Mouse (Mus musculus) liver, embryonic 15.5 days (tissue): Measurements from ENCODE around the gene Apol10a. TPM values are rescaled to one million over a fixed set of nuclear protein-coding genes. Genes with fewer than 3 reads are reported as not detected.
"Not testable (repeated sequence)": the region's sequence is repeated elsewhere in the genome, so short reads cannot be mapped to it uniquely, and the experiment has no call there.

Experiments
- ATAC-seq: fragments of 200-750 bp; cut with Nextera tagmentation; 2 replicates; pipeline ENCODE4 v1.8.0; 2017; ENCODE audit warnings: moderate number of reproducible peaks, mild to moderate bottlenecking, moderate library complexity; ENCODE audit not compliant: insufficient read depth
- H3K27ac ChIP-seq: fragments of 300-500 bp; sonication (generic); replicated peaks from 2 replicates; pipeline ENCODE4 v1.5.1; 2015; ENCODE audit warnings: mild to moderate bottlenecking, inconsistent platforms
- H3K27me3 ChIP-seq: fragments of 300-500 bp; sonication (generic); 2 replicates; pipeline ENCODE4 v1.6.1; 2015; ENCODE audit warnings: mild to moderate bottlenecking, inconsistent platforms
- H3K36me3 ChIP-seq: fragments of 300-500 bp; sonication (generic); replicated peaks from 2 replicates; pipeline ENCODE4 v1.6.1; 2015; ENCODE audit warnings: moderate library complexity, mild to moderate bottlenecking, inconsistent platforms
- H3K4me1 ChIP-seq: fragments of 300-500 bp; sonication (generic); replicated peaks from 2 replicates; pipeline ENCODE4 v1.6.1; 2015; ENCODE audit warnings: inconsistent platforms
- H3K4me2 ChIP-seq: fragments of 300-500 bp; sonication (generic); 2 replicates; pipeline ENCODE4 v1.6.1; 2015; ENCODE audit warnings: moderate library complexity, mild to moderate bottlenecking, inconsistent platforms
- H3K4me3 ChIP-seq: fragments of 300-500 bp; sonication (generic); replicated peaks from 2 replicates; pipeline ENCODE4 v1.5.1; 2015; ENCODE audit warnings: mild to moderate bottlenecking, inconsistent platforms
- H3K9ac ChIP-seq: fragments of 300-500 bp; sonication (generic); 2 replicates; pipeline ENCODE4 v1.6.1; 2015; ENCODE audit warnings: moderate library complexity, mild to moderate bottlenecking, inconsistent platforms
- H3K9me3 ChIP-seq: fragments of 300-500 bp; sonication (generic); replicated peaks from 2 replicates; pipeline ENCODE4 v1.6.1; 2016; ENCODE audit warnings: inconsistent platforms
- WGBS: fragments of 180-500 bp; shearing (Covaris S2); methylation state at CpG from one replicate; pipeline ENCODE4 v1.1.7; 2015; ENCODE audit warnings: mixed read lengths; ENCODE audit not compliant: insufficient replicate concordance; 5-methylcytosine and 5-hydroxymethylcytosine counted together
- polyA plus RNA-seq: library from polyadenylated mRNA; unstranded; fragments of >200 nt; fragmentation: Nextera tagmentation; extraction: Ambion mirVana; gene quantifications from 2 replicates; pipeline ENCODE4 v1.2.1, GENCODE M21; 2015

Apol10a gene
- polyA plus RNA-seq, 1 experiment from 2014 or later, result not detected

- H3K9ac ChIP-seq, H3K27ac ChIP-seq, ATAC-seq, H3K4me3 ChIP-seq, H3K4me2 ChIP-seq, H3K4me1 ChIP-seq, H3K36me3 ChIP-seq, H3K27me3 ChIP-seq, H3K9me3 ChIP-seq: not testable (repeated sequence)
- WGBS, result 34% methylated on average over 4 of the region's 4 CpGs
Observed at GRCm38 (mm10) chr15:77520596-77520995, 43.7 kb downstream of the Apol10a start.

DNA sequence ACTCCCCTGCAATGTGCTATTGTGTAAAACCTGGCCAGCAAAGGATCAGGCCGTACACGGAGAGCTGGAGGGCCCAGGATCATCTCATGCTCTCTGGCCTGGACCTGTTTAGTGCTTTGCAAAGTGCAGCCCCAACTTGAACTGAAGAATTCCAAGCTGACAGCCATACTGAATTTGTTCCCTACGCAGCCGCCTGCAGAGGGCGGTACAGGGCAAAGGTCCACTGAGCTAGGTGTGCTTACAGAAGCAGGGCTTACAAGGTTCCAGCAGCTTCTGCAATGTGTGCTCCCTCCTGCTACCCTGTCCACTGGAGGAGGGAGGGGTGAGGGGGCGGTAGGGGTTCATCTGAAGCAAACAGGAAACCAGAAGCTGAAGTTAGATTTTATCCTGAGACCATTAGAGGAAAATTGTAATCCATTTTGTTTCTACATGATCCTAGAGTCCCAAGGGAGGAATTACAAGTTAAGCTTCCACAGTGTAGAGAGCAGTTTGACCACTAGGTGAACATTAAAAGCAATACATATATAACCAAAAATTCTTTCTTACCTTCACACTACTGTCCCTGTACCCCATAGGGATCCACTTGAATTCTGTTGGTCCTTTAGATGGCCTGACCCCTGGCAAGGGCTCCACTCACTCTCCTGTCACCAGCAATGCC lies 46.5 kb downstream of the Apol10a start:
- H3K4me1 ChIP-seq, ATAC-seq, H3K27ac ChIP-seq, H3K4me3 ChIP-seq, H3K27me3 ChIP-seq, H3K9me3 ChIP-seq, H3K9ac ChIP-seq, H3K4me2 ChIP-seq, H3K36me3 ChIP-seq: not testable (repeated sequence)
- 11% methylated on average over 6 of the region's 6 CpGs for WGBS

DNA sequence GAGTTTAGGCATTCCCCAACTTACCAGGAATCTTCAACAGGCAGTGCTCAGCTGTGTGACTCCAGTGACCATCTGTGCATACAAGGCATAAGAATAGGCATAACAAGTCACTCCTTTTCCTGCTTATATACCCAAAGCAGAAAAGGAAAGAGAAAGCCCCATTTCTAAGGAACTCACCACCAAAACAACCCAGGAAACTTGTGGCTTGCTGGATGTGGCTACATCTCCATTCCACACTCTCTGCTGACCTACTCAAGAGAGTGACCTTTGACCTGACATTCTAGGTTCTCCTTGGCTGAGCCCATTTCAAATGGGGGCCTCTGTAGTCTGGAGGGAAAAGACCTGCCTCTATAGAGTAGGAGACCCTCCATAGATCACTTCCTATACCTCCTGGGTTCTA lies 56.4 kb downstream of the Apol10a start, which contains the start of gene Apol7c:
Apol7c (minus strand) TSS at position 101 of the 400 bp plus-strand sequence.
- Histone ChIP-seq H3K36me3 (no peaks in the 10 kb centered on the region), H3K27me3 (no peaks in the 10 kb centered on the region), H3K4me1 (no peaks in the 10 kb centered on the region), H3K4me2 (no peak within 1 kb of the TSS), H3K27ac (no peak within 1 kb of the TSS), H3K9me3 (no peaks in the 10 kb centered on the region), H3K4me3 (no peak within 1 kb of the TSS), H3K9ac (no peak within 1 kb of the TSS)
- ATAC-seq, result no peak

DNA sequence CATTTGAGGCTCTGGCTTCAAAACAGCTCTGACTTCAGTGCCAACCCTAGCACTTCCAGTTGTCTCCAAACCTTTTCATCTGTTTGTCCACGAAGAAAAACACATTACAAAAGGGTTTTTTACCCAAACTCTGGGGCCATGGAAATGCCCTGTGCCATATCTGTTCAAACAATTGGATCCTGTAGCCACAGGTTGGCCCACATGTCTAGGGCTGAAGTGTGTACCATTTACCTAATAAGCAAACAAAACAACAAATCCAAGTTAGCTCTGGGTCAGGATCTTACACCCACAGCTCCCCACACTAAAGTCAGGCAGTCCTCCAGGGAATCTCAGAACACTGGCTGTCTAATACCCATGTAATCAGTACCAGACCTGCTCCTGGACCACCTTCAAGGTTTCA lies 62.4 kb downstream of the Apol10a start:
- H3K27ac ChIP-seq, H3K4me1 ChIP-seq, H3K9me3 ChIP-seq, ATAC-seq, H3K4me2 ChIP-seq, H3K4me3 ChIP-seq, H3K27me3 ChIP-seq, H3K9ac ChIP-seq, H3K36me3 ChIP-seq: not testable (repeated sequence)
- WGBS, result 21% methylated on average over 1 of the region's 1 CpGs

Other genes with a start within 250 kb of the Apol10a start
- gene Rbfox2, start 170.0 kb upstream of the Apol10a start, polyA plus RNA-seq, result 9.8 and 10.8 TPM in 2 replicates
- 1.8 and 2.6 TPM in 2 replicates for gene Apol7a, start 77.9 kb upstream of the Apol10a start, polyA plus RNA-seq
- gene Apol9a, start 65.9 kb upstream of the Apol10a start, polyA plus RNA-seq, result 0.07 TPM in 1 of 2 replicates, not detected in the other
- not detected in 2 replicates for gene Apol7b, start 29.6 kb upstream of the Apol10a start, polyA plus RNA-seq
- 0.24 and 0.29 TPM in 2 replicates for gene Apol11a, start 31.2 kb downstream of the Apol10a start, polyA plus RNA-seq
- not detected in 2 replicates for gene Apol7c, start 56.3 kb downstream of the Apol10a start, polyA plus RNA-seq
- not detected in 2 replicates for gene 1700025B11Rik, start 84.8 kb downstream of the Apol10a start, polyA plus RNA-seq
- not detected in 2 replicates for gene Apol10b, start 119.1 kb downstream of the Apol10a start, polyA plus RNA-seq
- gene Gm36245, start 122.2 kb downstream of the Apol10a start, polyA plus RNA-seq, result not detected in 2 replicates
- 7.3 and 7.6 TPM in 2 replicates for gene Apol11b, start 166.2 kb downstream of the Apol10a start, polyA plus RNA-seq
- gene Apol7e, start 221.8 kb downstream of the Apol10a start, polyA plus RNA-seq, result 0.03 TPM in 1 of 2 replicates, not detected in the other